Mouse (Mus musculus): ENCODE data around the gene Ube4a. TPM values are rescaled to one million over a fixed set of nuclear protein-coding genes. Genes with fewer than 3 reads are reported as not detected.

Ube4a gene
- polyA plus RNA-seq, 1 experiment = 16.6 TPM

- no peak overlapping the region for H3K4me3 ChIP-seq (ENCODE audit: control insufficient read depth, low read depth, low read length)
- no peaks in the 10 kb centered on the region for H3K27me3 ChIP-seq (ENCODE audit: control insufficient read depth, insufficient read depth, low read length)
- TF ChIP-seq CTCF (IDR thresholded peaks at IDR 0.05; ENCODE audit: control insufficient read depth, insufficient read depth, insufficient replicate concordance, low read depth, low read length) (no peak), POLR2A (IDR thresholded peaks at IDR 0.05; ENCODE audit: control insufficient read depth, low read depth, low read length) (no peak)
- no peaks in the 10 kb centered on the region for H3K4me1 ChIP-seq (ENCODE audit: control insufficient read depth, insufficient read depth, low read length)
- H3K36me3 ChIP-seq (ENCODE audit: control insufficient read depth, insufficient read depth, low read length) = no peaks in the 10 kb centered on the region
- H3K27ac ChIP-seq (ENCODE audit: control insufficient read depth, insufficient read depth, low read depth, low read length) = no peak overlapping the region
These were observed 60.4 kb downstream of the Ube4a start for GRCm38 (mm10) chr9:44904964-44905363.

GRCm38 (mm10) chr9:44903856-44904255 lies 61.5 kb downstream of the Ube4a start:
- no peak overlapping the region for H3K27ac ChIP-seq (ENCODE audit: control insufficient read depth, insufficient read depth, low read depth, low read length)
- TF ChIP-seq CTCF (IDR thresholded peaks at IDR 0.05; ENCODE audit: control insufficient read depth, insufficient read depth, insufficient replicate concordance, low read depth, low read length) = no peak
- TF ChIP-seq POLR2A (IDR thresholded peaks at IDR 0.05; ENCODE audit: control insufficient read depth, low read depth, low read length) = no peak
- no peaks in the 10 kb centered on the region for H3K27me3 ChIP-seq (ENCODE audit: control insufficient read depth, insufficient read depth, low read length)
- H3K4me1 ChIP-seq (ENCODE audit: control insufficient read depth, insufficient read depth, low read length) = no peaks in the 10 kb centered on the region
- no peaks in the 10 kb centered on the region for H3K36me3 ChIP-seq (ENCODE audit: control insufficient read depth, insufficient read depth, low read length)
- no peak overlapping the region for H3K4me3 ChIP-seq (ENCODE audit: control insufficient read depth, low read depth, low read length)

- no peak overlapping the region for H3K4me3 ChIP-seq (ENCODE audit: control insufficient read depth, low read depth, low read length)
- H3K27me3 ChIP-seq (ENCODE audit: control insufficient read depth, insufficient read depth, low read length) = no peaks in the 10 kb centered on the region
- no peaks in the 10 kb centered on the region for H3K4me1 ChIP-seq (ENCODE audit: control insufficient read depth, insufficient read depth, low read length)
- H3K36me3 ChIP-seq (ENCODE audit: control insufficient read depth, insufficient read depth, low read length) = no peaks in the 10 kb centered on the region
- TF ChIP-seq CTCF (IDR thresholded peaks at IDR 0.05; ENCODE audit: control insufficient read depth, insufficient read depth, insufficient replicate concordance, low read depth, low read length) = no peak
- no peak for TF ChIP-seq POLR2A (IDR thresholded peaks at IDR 0.05; ENCODE audit: control insufficient read depth, low read depth, low read length)
- H3K27ac ChIP-seq (ENCODE audit: control insufficient read depth, insufficient read depth, low read depth, low read length) = no peak overlapping the region
These were observed 65.0 kb downstream of the Ube4a start for GRCm38 (mm10) chr9:44900402-44900801.

- Histone ChIP-seq H3K4me3 (ENCODE audit: control insufficient read depth, low read depth, low read length) (no peak overlapping the region), H3K36me3 (ENCODE audit: control insufficient read depth, insufficient read depth, low read length) (no peaks in the 10 kb centered on the region), H3K27ac (ENCODE audit: control insufficient read depth, insufficient read depth, low read depth, low read length) (no peak overlapping the region), H3K4me1 (ENCODE audit: control insufficient read depth, insufficient read depth, low read length) (no peaks in the 10 kb centered on the region), H3K27me3 (ENCODE audit: control insufficient read depth, insufficient read depth, low read length) (no peaks in the 10 kb centered on the region)
- no peak for TF ChIP-seq CTCF (IDR thresholded peaks at IDR 0.05; ENCODE audit: control insufficient read depth, insufficient read depth, insufficient replicate concordance, low read depth, low read length)
- TF ChIP-seq POLR2A (IDR thresholded peaks at IDR 0.05; ENCODE audit: control insufficient read depth, low read depth, low read length) = no peak
These were observed 65.7 kb downstream of the Ube4a start for GRCm38 (mm10) chr9:44899716-44900115.

GRCm38 (mm10) chr9:44897024-44897423 lies 68.4 kb downstream of the Ube4a start:
- Histone ChIP-seq H3K4me1 (ENCODE audit: control insufficient read depth, insufficient read depth, low read length) (no peaks in the 10 kb centered on the region), H3K27me3 (ENCODE audit: control insufficient read depth, insufficient read depth, low read length) (no peaks in the 10 kb centered on the region), H3K36me3 (ENCODE audit: control insufficient read depth, insufficient read depth, low read length) (no peaks in the 10 kb centered on the region), H3K4me3 (ENCODE audit: control insufficient read depth, low read depth, low read length) (no peak overlapping the region), H3K27ac (ENCODE audit: control insufficient read depth, insufficient read depth, low read depth, low read length) (no peak overlapping the region)
- TF ChIP-seq POLR2A (IDR thresholded peaks at IDR 0.05; ENCODE audit: control insufficient read depth, low read depth, low read length) (no peak), CTCF (IDR thresholded peaks at IDR 0.05; ENCODE audit: control insufficient read depth, insufficient read depth, insufficient replicate concordance, low read depth, low read length) (no peak)

- no peaks in the 10 kb centered on the region for H3K4me1 ChIP-seq (ENCODE audit: control insufficient read depth, insufficient read depth, low read length)
- no peaks in the 10 kb centered on the region for H3K36me3 ChIP-seq (ENCODE audit: control insufficient read depth, insufficient read depth, low read length)
- no peak overlapping the region for H3K4me3 ChIP-seq (ENCODE audit: control insufficient read depth, low read depth, low read length)
- no peak for TF ChIP-seq CTCF (IDR thresholded peaks at IDR 0.05; ENCODE audit: control insufficient read depth, insufficient read depth, insufficient replicate concordance, low read depth, low read length)
- H3K27me3 ChIP-seq (ENCODE audit: control insufficient read depth, insufficient read depth, low read length) = no peaks in the 10 kb centered on the region
- H3K27ac ChIP-seq (ENCODE audit: control insufficient read depth, insufficient read depth, low read depth, low read length) = no peak overlapping the region
These were observed 72.7 kb downstream of the Ube4a start for GRCm38 (mm10) chr9:44892664-44893063.

- Histone ChIP-seq H3K36me3 (ENCODE audit: control insufficient read depth, insufficient read depth, low read length) (no peaks in the 10 kb centered on the region), H3K27me3 (ENCODE audit: control insufficient read depth, insufficient read depth, low read length) (no peaks in the 10 kb centered on the region), H3K4me3 (ENCODE audit: control insufficient read depth, low read depth, low read length) (no peak overlapping the region), H3K27ac (ENCODE audit: control insufficient read depth, insufficient read depth, low read depth, low read length) (no peak overlapping the region), H3K4me1 (ENCODE audit: control insufficient read depth, insufficient read depth, low read length) (no peaks in the 10 kb centered on the region)
- no peak for TF ChIP-seq POLR2A (IDR thresholded peaks at IDR 0.05; ENCODE audit: control insufficient read depth, low read depth, low read length)
- TF ChIP-seq CTCF (IDR thresholded peaks at IDR 0.05; ENCODE audit: control insufficient read depth, insufficient read depth, insufficient replicate concordance, low read depth, low read length) = no peak
These were observed 74.2 kb downstream of the Ube4a start for GRCm38 (mm10) chr9:44891210-44891609.

GRCm38 (mm10) chr9:44890122-44890521 lies 75.3 kb downstream of the Ube4a start:
- Histone ChIP-seq H3K27me3 (ENCODE audit: control insufficient read depth, insufficient read depth, low read length) (no peaks in the 10 kb centered on the region), H3K4me1 (ENCODE audit: control insufficient read depth, insufficient read depth, low read length) (no peaks in the 10 kb centered on the region), H3K4me3 (ENCODE audit: control insufficient read depth, low read depth, low read length) (no peak overlapping the region), H3K27ac (ENCODE audit: control insufficient read depth, insufficient read depth, low read depth, low read length) (no peak overlapping the region), H3K36me3 (ENCODE audit: control insufficient read depth, insufficient read depth, low read length) (no peaks in the 10 kb centered on the region)
- TF ChIP-seq CTCF (IDR thresholded peaks at IDR 0.05; ENCODE audit: control insufficient read depth, insufficient read depth, insufficient replicate concordance, low read depth, low read length) = no peak

All from testis, adult 2 months (tissue).